ENCODE assay signal across 8 mouse cellular contexts in the genomic region with DNA sequence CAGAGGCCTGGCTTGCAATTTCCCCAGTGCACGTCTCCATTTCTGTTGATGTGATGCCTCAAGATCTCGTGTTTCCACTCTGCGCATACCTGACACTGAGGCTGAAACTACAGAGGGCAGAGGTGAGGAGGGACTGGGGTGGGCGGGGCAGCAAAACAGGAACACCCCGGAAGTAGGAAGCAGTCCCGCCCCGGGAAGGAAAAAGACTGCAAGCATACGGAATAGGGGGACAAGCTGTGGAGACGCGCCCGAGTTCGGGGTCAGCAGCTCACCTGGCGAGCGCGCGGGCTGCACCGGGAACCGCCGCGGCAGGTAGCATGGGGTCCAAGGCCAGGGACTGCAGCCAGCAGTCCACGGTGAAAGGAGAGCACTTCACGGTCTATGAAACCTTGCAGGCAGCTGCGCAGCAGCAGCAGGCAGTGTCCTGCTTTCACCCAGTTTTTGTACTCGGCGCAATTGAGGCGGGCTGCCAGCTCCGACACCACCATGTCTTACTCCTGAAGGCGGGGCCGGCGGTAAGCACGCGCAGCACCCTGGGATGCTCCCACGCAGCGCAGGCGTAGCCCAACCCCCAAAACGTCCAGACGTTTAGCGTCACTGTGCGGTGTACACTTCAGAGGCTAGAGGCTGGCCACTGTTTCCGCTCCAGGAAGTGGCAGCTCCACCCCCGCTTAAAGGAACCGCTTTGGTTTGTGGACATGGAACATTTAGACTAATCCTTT. TPM values are rescaled to one million over a fixed set of nuclear protein-coding genes. Genes with fewer than 3 reads are reported as not detected.
DNase-seq lines count a peak whose midpoint lies in the region; ATAC-seq lines count a peak whose summit lies in the region.

A gene (minus strand): TSS at position 615 of the 722 bp plus-strand sequence.

- peaks cover 20% of the 10 kb centered on the region; the same call in 1 of the 2 replicates for H3K79me2 ChIP-seq in macrophage (ENCODE audit: inconsistent target)

- H3K9me3 ChIP-seq in hindbrain, embryonic 16.5 days (ENCODE audit: control insufficient read depth, low read length): no peaks in the 10 kb centered on the region

- peak within 1 kb of the TSS; percentile 68 for H3K4me3 ChIP-seq in hindbrain, embryonic 16.5 days (ENCODE audit: low read length)
- H3K4me3 ChIP-seq in macrophage (ENCODE audit: inconsistent target): peak within 1 kb of the TSS; percentile 37

- peak within 1 kb of the TSS; percentile 84 for H3K27ac ChIP-seq in hindbrain, embryonic 16.5 days (ENCODE audit: low read depth, low read length)
- H3K27ac ChIP-seq in macrophage: peak within 1 kb of the TSS; percentile 62

- H3K27me3 ChIP-seq in hindbrain, embryonic 16.5 days (replicated peaks; ENCODE audit: control insufficient read depth, insufficient read depth, low read length): no peaks in the 10 kb centered on the region

- 5% methylated on average over 38 of the region's 42 CpGs for WGBS in hindbrain, embryonic 16.5 days
- whole genome bisulfite sequencing in macrophage (ENCODE audit: missing documents): 13% methylated on average over 39 of the region's 42 CpGs

- peak; percentile 42 for DNase-seq in WW6 (ENCODE audit: low read depth, low spot score)
- peak; percentile 53 to 76 for DNase-seq in cerebellum, postnatal 4 days (ENCODE audit: low spot score in 2 of 2)
- DNase-seq in gastrocnemius, adult 18-20 months (ENCODE audit: low spot score): peak; percentile 88
- DNase-seq in left cerebral cortex, adult 18-20 months (ENCODE audit: low spot score in 2 of 2): peak; percentile 86 to 91
- peak; percentile 93 for DNase-seq in right cerebral cortex, adult 18-20 months
- peak; percentile 46 for DNase-seq in urinary bladder, postnatal 10 days (ENCODE audit: low spot score)

- H3K9ac ChIP-seq in hindbrain, embryonic 16.5 days (ENCODE audit: low read depth, low read length): peak within 1 kb of the TSS; percentile 77

- H3K36me3 ChIP-seq in hindbrain, embryonic 16.5 days (ENCODE audit: control insufficient read depth, insufficient read depth, low read length): no peaks in the 10 kb centered on the region
- no peaks in the 10 kb centered on the region for H3K36me3 ChIP-seq in macrophage (ENCODE audit: inconsistent target)

- H3K4me1 ChIP-seq in hindbrain, embryonic 16.5 days (ENCODE audit: control insufficient read depth, insufficient read depth, low read depth, low read length): no peaks in the 10 kb centered on the region

- peak; percentile 99 for ATAC-seq in hindbrain, embryonic 16.5 days

- H3K4me2 ChIP-seq in hindbrain, embryonic 16.5 days (ENCODE audit: low read length): peak within 1 kb of the TSS; percentile 67

RNA-seq across cellular contexts. Expression of the gene that starts here (rescaled TPM):
- 1 to 10 TPM; 6.1 to 9.1 TPM for total RNA-seq in gastrocnemius, adult 18-20 months (2021)
- 23.4 and 24.8 TPM in 2 replicates for polyA plus RNA-seq in hindbrain, embryonic 16.5 days (2015; fragmentation: Nextera tagmentation; extraction: Ambion mirVana)
- total RNA-seq in left cerebral cortex, adult 18-20 months (2021): 10 to 100 TPM; 15.2 to 18.9 TPM
- total RNA-seq in macrophage (2018; cell fraction: chromatin; rRNA removed): 10 to 100 TPM in 17 of 26 experiments, 1 to 10 TPM in 9; 4.8 to 18.3 (median 11.5) TPM
- total RNA-seq in macrophage (2018; cell fraction: cytosol; rRNA removed): 10 to 100 TPM; 24.3 to 40.0 (median 36.4) TPM
- total RNA-seq in macrophage (2018; cell fraction: nucleus; rRNA removed): 10 to 100 TPM; 10.1 to 31.7 (median 18.1) TPM
- 32.0 to 36.7 TPM (median 35.9 TPM) in 3 replicates for polyA plus RNA-seq in macrophage (2018)

Comparison
In these comparisons a context has a peak if more than half of its experiments do, and no peak if none do; other contexts are left out.
1. Peak in every context shown above with its lines: DNase-seq, ATAC-seq, H3K4me3 ChIP-seq and H3K27ac ChIP-seq.
2. DNase-seq: peak in every context shown above with its lines; median percentile 93 in right cerebral cortex, adult 18-20 months; 88 in left cerebral cortex, adult 18-20 months; 88 in gastrocnemius, adult 18-20 months; 64 in cerebellum, postnatal 4 days; 46 in urinary bladder, postnatal 10 days; 42 in WW6.